Mouse (Mus musculus) MEL (cell line): ENCODE measurements around the gene Vdac2.

Experiments
- CTCF ChIP-seq, 3 experiments: IDR thresholded peaks in 2 of 3; conservative IDR thresholded peaks in 1 of 3; 2 replicates each; pipeline ENCODE4 v1.5.1; 2011 to 2012; ENCODE audit warnings: low read length in 3 of 3, low read depth in 2 of 3, mild to moderate bottlenecking in 2 of 3, improper control_type of control experiment in 1 of 3, inconsistent platforms in 1 of 3, mixed read lengths in 1 of 3, moderate library complexity in 1 of 3; ENCODE audit not compliant: control insufficient read depth in 1 of 3, insufficient read depth in 1 of 3, poor library complexity in 1 of 3, severe bottlenecking in 1 of 3
- E2F4 ChIP-seq: IDR thresholded peaks from 2 replicates; pipeline ENCODE4 v1.6.1; 2011; ENCODE audit warnings: low read depth, low read length, improper control_type of control experiment, borderline replicate concordance
- MXI1 ChIP-seq: IDR thresholded peaks from 2 replicates; pipeline ENCODE4 v1.6.1; 2011; ENCODE audit warnings: mild to moderate bottlenecking, low read depth, low read length, improper control_type of control experiment
- POLR2A ChIP-seq, 2 experiments: IDR thresholded peaks; 2 replicates each; pipeline ENCODE4 v1.6.1; 2011 to 2012; ENCODE audit warnings: low read length in 2 of 2, mild to moderate bottlenecking in 2 of 2, control low read depth in 1 of 2, improper control_type of control experiment in 1 of 2, low read depth in 1 of 2, moderate library complexity in 1 of 2; ENCODE audit not compliant: control insufficient read depth in 1 of 2, insufficient read depth in 1 of 2, poor library complexity in 1 of 2
- RCOR1 ChIP-seq: IDR thresholded peaks from 2 replicates; pipeline ENCODE4 v1.6.1; 2012; ENCODE audit warnings: low read depth, mild to moderate bottlenecking, inconsistent platforms, low read length, improper control_type of control experiment
- TAL1 ChIP-seq: IDR thresholded peaks from 2 replicates; pipeline ENCODE4 v1.6.1; 2012; ENCODE audit warnings: mild to moderate bottlenecking, inconsistent platforms, low read length, moderate library complexity, mixed read lengths
- TBP ChIP-seq: IDR thresholded peaks from 2 replicates; pipeline ENCODE4 v1.8.0; 2011; ENCODE audit warnings: low read depth, low read length, improper control_type of control experiment
- ZMIZ1 ChIP-seq: IDR thresholded peaks from 2 replicates; pipeline ENCODE4 v1.6.1; 2012; ENCODE audit warnings: low read depth, mild to moderate bottlenecking, inconsistent platforms, low read length, improper control_type of control experiment, moderate library complexity

- TF ChIP-seq MXI1 (no peak), POLR2A (IDR thresholded peaks at IDR 0.05; ENCODE audit: control insufficient read depth in 1 of 2, insufficient read depth in 1 of 2, low read depth in 1 of 2, low read length in 2 of 2, poor library complexity in 1 of 2) (0 out of 4 replicates have a peak, but pooled peaks of 1 of the 2 experiments have one; percentile 38), TAL1 (no peak), E2F4 (no peak), ZMIZ1 (no peak), CTCF (IDR thresholded peaks at IDR 0.05 in 2 of 3, conservative IDR thresholded peaks at IDR 0.05 in 1 of 3; ENCODE audit: control insufficient read depth in 1 of 3, insufficient read depth in 1 of 3, low read depth in 2 of 3, low read length in 3 of 3, poor library complexity in 1 of 3, severe bottlenecking in 1 of 3) (no peak), TBP (no peak), RCOR1 (no peak)
Measured at GRCm38 (mm10) chr14:21849524-21850418, 24.7 kb downstream of the Vdac2 start.
